Mouse (Mus musculus) stomach, embryonic 14.5 days (tissue): ENCODE measurements around the gene Ago3. TPM values are rescaled to one million over a fixed set of nuclear protein-coding genes. Genes with fewer than 3 reads are reported as not detected.

ENCODE experiments used
- ATAC-seq: fragments of 200-750 bp; cut with Nextera tagmentation; 2 replicates; pipeline ENCODE4 v1.8.0; 2017; ENCODE audit warnings: low read depth, moderate TSS enrichment; ENCODE audit not compliant: insufficient number of reproducible peaks, insufficient read depth, low FRiP score
- H3K27ac ChIP-seq: fragments of 300-500 bp; sonication (generic); 2 replicates; pipeline ENCODE4 v1.5.1; 2014; ENCODE audit warnings: mild to moderate bottlenecking, low read length, moderate library complexity, mixed read lengths
- H3K27me3 ChIP-seq: fragments of 300-500 bp; sonication (generic); 2 replicates; pipeline ENCODE4 v1.6.1; 2014; ENCODE audit warnings: low read length, control low read depth, mixed read lengths; ENCODE audit not compliant: control insufficient read depth, insufficient read depth
- H3K36me3 ChIP-seq: fragments of 300-500 bp; sonication (generic); 2 replicates; pipeline ENCODE4 v1.6.1; 2014; ENCODE audit warnings: mild to moderate bottlenecking, control low read depth, low read length, moderate library complexity, mixed read lengths; ENCODE audit not compliant: control insufficient read depth, insufficient read depth
- H3K4me1 ChIP-seq: fragments of 300-500 bp; sonication (generic); 2 replicates; pipeline ENCODE4 v1.6.1; 2014; ENCODE audit warnings: low read length, control low read depth, mixed read lengths; ENCODE audit not compliant: control insufficient read depth, insufficient read depth
- H3K4me2 ChIP-seq: fragments of 300-500 bp; sonication (generic); replicated peaks from 2 replicates; pipeline ENCODE4 v1.6.1; 2014; ENCODE audit warnings: low read depth, low read length, control low read depth
- H3K4me3 ChIP-seq: fragments of 300-500 bp; sonication (generic); 2 replicates; pipeline ENCODE4 v1.5.1; 2014; ENCODE audit warnings: low read depth, low read length, control low read depth
- H3K9ac ChIP-seq: fragments of 300-500 bp; sonication (generic); replicated peaks from 2 replicates; pipeline ENCODE4 v1.6.1; 2014; ENCODE audit warnings: low read depth, mild to moderate bottlenecking, control low read depth, low read length, moderate library complexity, mixed read lengths
- H3K9me3 ChIP-seq: fragments of 300-500 bp; sonication (generic); 2 replicates; pipeline ENCODE4 v1.6.1; 2016; ENCODE audit warnings: low read depth, low read length, control low read depth; ENCODE audit not compliant: control insufficient read depth
- WGBS: fragments of 180-500 bp; shearing (Covaris S2); extraction: QIAGEN DNeasy Blood & Tissue Kit; methylation state at CpG from one replicate; pipeline ENCODE4 v1.1.7; 2014; 5-methylcytosine and 5-hydroxymethylcytosine counted together
- polyA plus RNA-seq: library from polyadenylated mRNA; unstranded; fragments of >200 nt; fragmentation: Nextera tagmentation; extraction: Ambion mirVana; gene quantifications from 2 replicates; pipeline ENCODE4 v1.2.1, GENCODE M21; 2014

The Ago3 gene
- polyA plus RNA-seq, 1 experiment from 2014 or later: 18.7 TPM

DNA sequence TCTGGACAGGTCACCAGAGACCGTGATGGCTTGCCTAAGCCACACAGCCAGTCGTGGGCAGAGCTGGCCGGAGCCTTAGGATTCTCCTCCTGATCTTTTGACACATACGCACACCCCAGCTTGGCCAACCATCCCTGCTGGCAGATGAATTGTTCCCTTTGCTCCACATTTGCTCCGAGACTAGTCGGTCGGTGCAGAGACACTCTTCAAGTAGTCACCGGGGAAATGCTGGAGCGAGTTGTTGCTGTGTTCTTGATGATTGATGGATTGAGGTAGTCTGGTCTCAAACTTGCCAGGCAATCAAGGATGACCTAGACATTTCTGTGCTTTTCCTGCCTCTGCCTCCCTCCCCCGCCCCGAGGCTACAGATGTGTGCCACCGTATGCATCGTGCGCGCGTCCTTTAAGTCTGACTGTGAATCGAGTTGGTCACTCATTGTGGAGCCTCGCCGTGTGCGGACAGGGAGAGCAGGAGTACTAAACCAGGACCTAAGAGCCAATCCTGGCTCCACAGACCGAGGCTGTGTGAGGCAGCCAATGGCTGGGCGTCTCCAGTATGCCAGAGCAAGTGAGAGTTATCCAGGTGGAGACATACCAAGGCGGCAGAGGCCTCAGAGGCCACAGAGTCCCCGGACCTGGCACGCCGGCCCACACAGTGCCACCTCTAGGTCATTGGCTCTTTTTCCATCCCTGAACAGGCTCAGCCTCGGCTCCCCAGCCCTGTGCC is 127.6 kb downstream of the Ago3 start:
- no peaks in the 10 kb centered on the region for H3K36me3 ChIP-seq
- H3K27me3 ChIP-seq: peaks cover 15% of the 10 kb centered on the region; the same call in 1 of the 2 replicates
- H3K4me3 ChIP-seq: peak overlapping the region; percentile 29
- no peak overlapping the region for H3K27ac ChIP-seq
- no peaks in the 10 kb centered on the region for H3K9me3 ChIP-seq
- 0 out of 2 replicates have a peak, but pooled peaks have one; percentile 19 for ATAC-seq
- peak overlapping the region; percentile 79 for H3K4me2 ChIP-seq
- no peak overlapping the region for H3K9ac ChIP-seq
- peaks cover 22% of the 10 kb centered on the region for H3K4me1 ChIP-seq
- 8% methylated on average over 27 of the region's 27 CpGs for WGBS

DNA sequence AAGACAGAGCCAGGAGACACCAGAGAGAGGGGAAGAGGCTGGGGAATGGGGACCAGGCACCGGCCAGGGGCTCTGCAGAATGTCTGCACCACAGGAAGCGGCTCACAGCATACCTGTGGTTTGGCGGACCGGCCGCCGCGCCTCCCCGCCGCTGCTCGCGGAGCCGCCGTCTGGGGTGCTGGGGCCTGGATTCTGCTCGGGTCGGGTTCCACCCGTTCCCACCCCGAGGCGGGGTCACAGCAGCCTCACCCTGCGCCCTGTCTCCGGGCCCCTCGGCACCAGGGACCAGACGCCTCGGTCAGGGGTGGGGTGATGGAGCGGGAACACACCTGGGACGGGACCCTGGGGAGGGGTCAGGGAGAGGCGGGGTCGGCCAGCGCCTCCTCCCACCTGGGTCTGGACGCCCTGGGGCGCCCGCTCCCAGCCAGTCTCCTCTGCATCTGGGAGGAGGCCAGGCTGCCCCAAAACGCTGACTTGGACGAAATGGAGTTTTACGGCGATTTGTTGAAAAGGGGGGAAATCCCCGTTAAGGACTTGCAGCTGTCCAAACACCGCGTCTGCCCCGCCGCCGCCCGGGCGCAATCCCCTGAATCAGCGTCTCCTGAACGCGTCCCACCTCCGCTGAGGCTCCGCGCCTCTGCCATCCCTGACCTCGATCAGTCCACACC is 128.3 kb downstream of the Ago3 start:
- H3K4me2 ChIP-seq: peak overlapping the region; percentile 79
- H3K9me3 ChIP-seq: no peaks in the 10 kb centered on the region
- H3K4me1 ChIP-seq: peaks cover 22% of the 10 kb centered on the region
- WGBS: 1% methylated on average over 50 of the region's 50 CpGs
- peak overlapping the region; percentile 29 for H3K4me3 ChIP-seq
- H3K27me3 ChIP-seq: peaks cover 15% of the 10 kb centered on the region; the same call in 1 of the 2 replicates
- peak; percentile 31; the same call in 1 of the 2 replicates for ATAC-seq
- H3K36me3 ChIP-seq: no peaks in the 10 kb centered on the region
- 0 out of 2 replicates have a peak overlapping the region, but pooled peaks have one; percentile 10 for H3K9ac ChIP-seq
- H3K27ac ChIP-seq: no peak overlapping the region

DNA sequence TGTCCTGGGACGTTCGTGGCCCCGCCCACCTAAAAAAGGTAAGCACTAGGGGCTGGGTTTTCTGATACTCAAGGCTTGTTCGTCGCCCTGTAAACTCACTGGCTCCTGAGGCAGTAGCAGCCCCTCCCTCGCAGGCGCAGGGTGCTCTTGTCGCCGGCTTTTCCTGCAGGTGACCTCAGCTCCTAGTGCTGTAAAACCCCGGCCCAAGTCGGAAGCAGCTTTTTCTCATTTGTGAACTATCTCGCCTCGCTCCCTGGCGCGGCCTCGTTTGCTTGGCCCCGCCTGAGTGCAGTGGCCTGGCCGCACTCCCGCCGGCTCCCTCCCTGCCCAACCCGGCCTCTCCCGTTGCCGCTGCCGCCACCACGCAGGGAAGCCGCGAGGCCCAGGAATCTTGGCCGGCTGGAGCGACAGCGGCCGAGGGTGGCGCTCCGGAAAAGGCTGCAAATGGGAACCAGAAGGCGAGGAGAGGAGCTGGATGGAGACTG is 132.7 kb downstream of the Ago3 start:
- ATAC-seq: peak; percentile 57; the same call in 1 of the 2 replicates
- 1% methylated on average over 34 of the region's 34 CpGs for WGBS
- H3K4me3 ChIP-seq: peak overlapping the region; percentile 18
- H3K4me1 ChIP-seq: peaks cover 21% of the 10 kb centered on the region
- H3K27me3 ChIP-seq: peaks cover 15% of the 10 kb centered on the region; the same call in 1 of the 2 replicates
- no peaks in the 10 kb centered on the region for H3K36me3 ChIP-seq
- H3K27ac ChIP-seq: peak overlapping the region; percentile 41; the same call in 1 of the 2 replicates
- H3K4me2 ChIP-seq: peak overlapping the region; percentile 41
- no peaks in the 10 kb centered on the region for H3K9me3 ChIP-seq
- H3K9ac ChIP-seq: no peak overlapping the region; the same call in 1 of the 2 replicates

DNA sequence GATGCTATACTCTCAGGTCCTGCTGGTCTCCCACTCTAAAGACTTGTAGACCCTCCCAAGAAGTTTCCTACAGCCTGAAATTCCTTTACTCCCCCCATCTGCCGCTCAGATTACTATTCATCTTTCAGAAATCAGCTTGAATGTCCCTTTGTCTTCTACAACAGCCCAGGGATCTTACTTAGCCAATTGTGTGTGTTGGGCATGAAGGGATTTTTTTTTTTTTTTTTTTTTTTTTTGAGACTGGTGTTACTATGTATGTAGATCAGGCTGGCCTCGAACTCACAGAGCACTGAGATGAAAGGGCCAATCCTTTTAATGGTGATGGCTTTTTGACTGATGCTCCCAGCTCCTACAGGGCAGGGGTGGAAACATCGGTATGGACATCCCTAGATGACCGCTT is 133.4 kb downstream of the Ago3 start:
- Histone ChIP-seq H3K9ac (no peak overlapping the region), H3K27ac (no peak overlapping the region), H3K4me2 (peak overlapping the region; percentile 41; the same call in 1 of the 2 replicates), H3K27me3 (peaks cover 13% of the 10 kb centered on the region; the same call in 1 of the 2 replicates), H3K4me3 (no peak overlapping the region), H3K9me3 (no peaks in the 10 kb centered on the region), H3K36me3 (no peaks in the 10 kb centered on the region), H3K4me1 (peaks cover 14% of the 10 kb centered on the region)
- WGBS: 45% methylated on average over 4 of the region's 4 CpGs
- no peak for ATAC-seq

DNA sequence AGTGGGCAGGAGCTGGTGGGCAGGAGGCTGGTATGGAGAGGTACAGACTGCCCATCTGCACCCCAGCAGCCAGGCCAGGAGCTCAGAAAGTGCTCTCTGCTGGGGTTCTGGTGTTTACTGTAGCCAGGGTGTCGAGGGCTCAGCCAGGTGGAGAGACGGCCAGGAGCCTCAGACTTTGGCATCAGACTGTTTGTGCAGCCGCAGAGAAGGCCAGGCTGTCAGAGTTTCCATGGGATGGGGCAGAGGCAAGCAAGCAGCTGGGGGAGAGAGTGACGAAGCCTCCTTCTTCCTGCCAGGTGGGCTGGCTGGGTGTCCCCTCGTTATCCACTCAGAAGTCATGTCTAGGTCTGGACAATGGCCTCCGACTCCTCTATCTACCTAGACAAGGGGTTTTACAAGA is 134.2 kb downstream of the Ago3 start:
- Histone ChIP-seq H3K27ac (no peak overlapping the region), H3K36me3 (no peaks in the 10 kb centered on the region), H3K9me3 (no peaks in the 10 kb centered on the region), H3K27me3 (0 out of 2 replicates have a peak, but pooled peaks cover 5% of the 10 kb centered on the region), H3K4me2 (no peak overlapping the region), H3K4me1 (peaks cover 6% of the 10 kb centered on the region), H3K9ac (no peak overlapping the region), H3K4me3 (no peak overlapping the region)
- WGBS: 77% methylated on average over 6 of the region's 6 CpGs
- ATAC-seq: no peak

DNA sequence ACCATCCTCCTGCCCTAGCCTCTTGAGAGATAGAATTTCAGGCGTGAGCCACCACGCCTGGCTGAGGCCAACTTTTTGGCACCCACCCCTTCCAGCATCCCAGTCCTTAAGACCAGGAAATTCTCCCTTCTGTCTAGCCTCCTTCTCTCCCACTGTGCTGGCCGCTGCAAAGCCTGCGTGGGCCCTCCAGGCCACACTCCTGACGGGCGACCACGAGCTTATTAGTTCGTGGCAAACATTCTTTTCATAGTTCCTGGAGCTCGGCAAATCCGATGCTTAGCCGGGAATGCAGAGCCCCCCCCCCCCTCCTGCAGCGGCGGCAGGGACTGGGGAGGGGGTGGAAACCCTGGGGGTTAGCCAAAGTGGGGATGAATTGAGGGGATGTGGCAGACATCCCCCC is 138.2 kb downstream of the Ago3 start:
- H3K4me1 ChIP-seq: peaks cover 7% of the 10 kb centered on the region
- ATAC-seq: no peak
- no peaks in the 10 kb centered on the region for H3K9me3 ChIP-seq
- no peak overlapping the region for H3K27ac ChIP-seq
- H3K9ac ChIP-seq: no peak overlapping the region
- WGBS: 16% methylated on average over 13 of the region's 13 CpGs
- H3K27me3 ChIP-seq: no peaks in the 10 kb centered on the region; the same call in 1 of the 2 replicates
- H3K36me3 ChIP-seq: no peaks in the 10 kb centered on the region
- H3K4me2 ChIP-seq: no peak overlapping the region
- no peak overlapping the region for H3K4me3 ChIP-seq

DNA sequence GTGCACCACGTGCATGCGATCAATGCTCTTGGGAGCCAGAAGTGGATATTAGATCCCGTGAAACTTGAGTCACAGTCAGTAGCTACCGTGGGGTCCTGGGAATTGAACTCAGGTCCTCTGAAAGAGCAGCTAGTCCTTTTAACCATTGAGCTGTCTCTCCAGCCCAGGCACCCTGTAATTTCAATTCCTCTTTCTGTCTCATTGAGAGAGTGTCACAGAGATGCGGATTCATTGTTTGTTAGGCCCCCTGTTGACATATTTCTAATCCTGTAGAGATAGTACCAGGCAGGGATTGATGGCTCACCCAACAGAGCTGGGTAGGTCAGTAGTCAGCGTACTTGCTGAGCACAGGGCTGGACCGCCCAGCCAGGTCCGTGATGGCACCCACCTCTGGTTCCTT is 139.0 kb downstream of the Ago3 start:
- 87% methylated on average over 8 of the region's 8 CpGs for WGBS

DNA sequence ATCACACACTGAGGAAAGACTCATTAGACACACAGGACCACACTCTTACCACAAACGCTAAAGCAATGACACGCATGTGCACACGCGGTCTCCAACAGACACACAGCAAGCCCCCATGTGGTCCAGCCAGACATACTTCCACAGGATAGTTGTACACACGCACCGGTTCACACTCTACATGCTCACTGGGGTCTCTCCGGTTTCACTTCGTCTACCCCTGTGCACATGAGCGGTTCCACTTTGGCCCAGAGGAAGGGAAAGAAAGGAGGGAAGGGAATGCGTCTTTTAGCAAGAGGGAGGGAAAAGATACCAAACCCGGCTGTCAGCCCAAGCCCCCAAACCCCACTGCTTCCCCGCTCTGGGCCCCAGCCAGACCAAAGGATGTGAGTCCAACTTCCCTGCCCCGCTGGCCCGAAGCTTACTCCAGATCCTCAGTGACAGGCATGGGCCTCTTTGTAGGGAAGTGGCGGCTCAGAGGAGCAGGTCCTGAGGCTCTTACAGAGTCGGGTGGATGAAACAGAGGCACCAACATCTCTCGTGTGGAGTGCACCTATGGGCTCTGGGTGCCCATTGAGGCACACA is 141.2 kb downstream of the Ago3 start:
- H3K36me3 ChIP-seq: no peaks in the 10 kb centered on the region
- peak overlapping the region; percentile 5; the same call in 1 of the 2 replicates for H3K4me3 ChIP-seq
- H3K27ac ChIP-seq: peak overlapping the region; percentile 44; the same call in 1 of the 2 replicates
- no peaks in the 10 kb centered on the region; the same call in 1 of the 2 replicates for H3K27me3 ChIP-seq
- ATAC-seq: no peak; the same call in 1 of the 2 replicates
- H3K4me2 ChIP-seq: peak overlapping the region; percentile 74; the same call in 1 of the 2 replicates
- no peaks in the 10 kb centered on the region for H3K9me3 ChIP-seq
- no peak overlapping the region for H3K9ac ChIP-seq
- peaks cover 7% of the 10 kb centered on the region for H3K4me1 ChIP-seq
- 29% methylated on average over 16 of the region's 17 CpGs for WGBS

More for the DNA sequence above, 139.0 kb downstream of the Ago3 start:
- H3K36me3 ChIP-seq: no peaks in the 10 kb centered on the region
- peaks cover 7% of the 10 kb centered on the region for H3K4me1 ChIP-seq
- H3K9ac ChIP-seq: no peak overlapping the region
- ATAC-seq: no peak
- H3K27ac ChIP-seq: no peak overlapping the region
- H3K4me3 ChIP-seq: no peak overlapping the region
- H3K9me3 ChIP-seq: no peaks in the 10 kb centered on the region
- no peak overlapping the region for H3K4me2 ChIP-seq
- H3K27me3 ChIP-seq: no peaks in the 10 kb centered on the region; the same call in 1 of the 2 replicates
